8 mouse cellular contexts compared by ENCODE assay signal in genomic region chr4:134466381-134467262, GRCm38 (mm10). TPM values are rescaled to one million over a fixed set of nuclear protein-coding genes. Genes with fewer than 3 reads are reported as not detected.
A peak's percentile ranks its signal among the peaks of the same experiment; 100 is the strongest.
DNase-seq lines count a peak whose midpoint lies in the region; ATAC-seq and TF ChIP-seq lines count a peak whose summit lies in the region.
"Had no signal": no experiment of that assay in that cellular context is flagged by ENCODE, and none has a peak within 500 bp of the region (broad histone marks: within the 10 kb centered on the region; RNA-seq: fewer than 3 reads in every experiment).

No protein-coding gene starts in this region.

- H3K9me3 ChIP-seq in lung, embryonic 14.5 days (ENCODE audit: low read depth, low read length): no peaks in the 10 kb centered on the region
- H3K9me3 ChIP-seq in forebrain, embryonic 12.5 days: no peaks in the 10 kb centered on the region
- H3K9me3 ChIP-seq in limb, embryonic 13.5 days: no peaks in the 10 kb centered on the region
- H3K9me3 ChIP-seq in stomach, embryonic 14.5 days (ENCODE audit: control insufficient read depth, low read depth, low read length): no peaks in the 10 kb centered on the region

- no peak for TF ChIP-seq CTCF in lung, embryonic 14.5 days (IDR thresholded peaks at IDR 0.05; ENCODE audit: low read depth)

- peak overlapping the region; percentile 64 for H3K9ac ChIP-seq in lung, embryonic 14.5 days
- no peak overlapping the region for H3K9ac ChIP-seq in forebrain, embryonic 12.5 days
- no peak overlapping the region for H3K9ac ChIP-seq in limb, embryonic 13.5 days
- no peak overlapping the region for H3K9ac ChIP-seq in stomach, embryonic 14.5 days (replicated peaks; ENCODE audit: low read depth, low read length)

- peaks cover 16% of the 10 kb centered on the region for H3K36me3 ChIP-seq in lung, embryonic 14.5 days (ENCODE audit: insufficient read depth)
- peaks cover 11% of the 10 kb centered on the region for H3K36me3 ChIP-seq in forebrain, embryonic 12.5 days (replicated peaks)
- peaks cover 9% of the 10 kb centered on the region for H3K36me3 ChIP-seq in limb, embryonic 13.5 days
- peaks cover 10% of the 10 kb centered on the region for H3K36me3 ChIP-seq in stomach, embryonic 14.5 days (ENCODE audit: control insufficient read depth, insufficient read depth, low read length)

- no peaks in the 10 kb centered on the region for H3K27me3 ChIP-seq in lung, embryonic 14.5 days (ENCODE audit: insufficient read depth, low read length)
- no peaks in the 10 kb centered on the region for H3K27me3 ChIP-seq in forebrain, embryonic 12.5 days
- no peaks in the 10 kb centered on the region for H3K27me3 ChIP-seq in limb, embryonic 13.5 days
- no peaks in the 10 kb centered on the region for H3K27me3 ChIP-seq in stomach, embryonic 14.5 days (ENCODE audit: control insufficient read depth, insufficient read depth, low read length)

- ATAC-seq in lung, embryonic 14.5 days (ENCODE audit: insufficient read depth): no peak
- no peak for ATAC-seq in forebrain, embryonic 12.5 days (ENCODE audit: low FRiP score)
- ATAC-seq in limb, embryonic 13.5 days (ENCODE audit: low FRiP score, low read depth): no peak
- no peak for ATAC-seq in stomach, embryonic 14.5 days (ENCODE audit: insufficient number of reproducible peaks, insufficient read depth, low FRiP score, low read depth)

- peak overlapping the region; percentile 96 for H3K4me2 ChIP-seq in lung, embryonic 14.5 days
- peak overlapping the region; percentile 82 for H3K4me2 ChIP-seq in forebrain, embryonic 12.5 days
- H3K4me2 ChIP-seq in limb, embryonic 13.5 days (replicated peaks): peak overlapping the region; percentile 96
- no peak overlapping the region for H3K4me2 ChIP-seq in stomach, embryonic 14.5 days (replicated peaks; ENCODE audit: low read depth, low read length)

- peak overlapping the region; percentile 92; the same call in 1 of the 2 replicates for H3K4me3 ChIP-seq in lung, embryonic 14.5 days (ENCODE audit: low read depth, low read length)
- peak overlapping the region; percentile 94 for H3K4me3 ChIP-seq in forebrain, embryonic 12.5 days (replicated peaks)
- no peak overlapping the region for H3K4me3 ChIP-seq in limb, embryonic 13.5 days
- peak overlapping the region; percentile 94; the same call in 1 of the 2 replicates for H3K4me3 ChIP-seq in stomach, embryonic 14.5 days (ENCODE audit: low read depth, low read length)

- H3K27ac ChIP-seq in lung, embryonic 14.5 days (ENCODE audit: low read depth): peak overlapping the region; percentile 66; the same call in 1 of the 2 replicates
- H3K27ac ChIP-seq in forebrain, embryonic 12.5 days: peak overlapping the region; percentile 99
- H3K27ac ChIP-seq in limb, embryonic 13.5 days: no peak overlapping the region
- H3K27ac ChIP-seq in stomach, embryonic 14.5 days (ENCODE audit: low read length): no peak overlapping the region

- 58% methylated on average over 11 of the region's 11 CpGs for WGBS in lung, embryonic 14.5 days
- 68% methylated on average over 11 of the region's 11 CpGs for WGBS in forebrain, embryonic 12.5 days
- 74% methylated on average over 11 of the region's 11 CpGs for WGBS in limb, embryonic 13.5 days
- WGBS in stomach, embryonic 14.5 days: 57% methylated on average over 11 of the region's 11 CpGs

- no peak for DNase-seq in lung, embryonic 14.5 days
- DNase-seq in lung, postnatal 25 days (ENCODE audit: low spot score): no peak
- no peak for DNase-seq in right cerebral cortex, postnatal 10 days (ENCODE audit: low spot score in 2 of 2)
- DNase-seq in spleen, postnatal 4 days (ENCODE audit: low spot score in 2 of 2): no peak
- DNase-seq: gastrocnemius, adult 2 months had no signal

- 0 out of 2 replicates have a peak, but pooled peaks cover 3% of the 10 kb centered on the region for H3K4me1 ChIP-seq in lung, embryonic 14.5 days (ENCODE audit: insufficient read depth)
- peaks cover 30% of the 10 kb centered on the region for H3K4me1 ChIP-seq in forebrain, embryonic 12.5 days
- peaks cover 20% of the 10 kb centered on the region for H3K4me1 ChIP-seq in limb, embryonic 13.5 days
- peaks cover 2% of the 10 kb centered on the region; the same call in 1 of the 2 replicates for H3K4me1 ChIP-seq in stomach, embryonic 14.5 days (ENCODE audit: control insufficient read depth, insufficient read depth, low read length)

RNA-seq across cellular contexts. Expression of gene Stmn1, which starts 1.5 kb away (rescaled TPM):
- 1,723 and 1,772 TPM in 2 replicates for polyA plus RNA-seq in lung, embryonic 14.5 days (2014; fragmentation: Nextera tagmentation; extraction: Ambion mirVana)
- polyA plus RNA-seq in forebrain, embryonic 12.5 days (2016; fragmentation: Nextera tagmentation; extraction: Ambion mirVana): 4,517 and 4,745 TPM in 2 replicates
- 1,889 and 1,921 TPM in 2 replicates for polyA plus RNA-seq in limb, embryonic 13.5 days (2015; fragmentation: Nextera tagmentation; extraction: Ambion mirVana)
- 1,523 and 1,653 TPM in 2 replicates for polyA plus RNA-seq in stomach, embryonic 14.5 days (2014; fragmentation: Nextera tagmentation; extraction: Ambion mirVana)

RNA-seq across cellular contexts. Expression of gene Paqr7, which starts 29.9 kb away (rescaled TPM):
- 1.1 TPM in 2 replicates for polyA plus RNA-seq in lung, embryonic 14.5 days (2014; fragmentation: Nextera tagmentation; extraction: Ambion mirVana)
- 3.8 and 4.9 TPM in 2 replicates for polyA plus RNA-seq in forebrain, embryonic 12.5 days (2016; fragmentation: Nextera tagmentation; extraction: Ambion mirVana)
- 3.7 and 4.1 TPM in 2 replicates for polyA plus RNA-seq in limb, embryonic 13.5 days (2015; fragmentation: Nextera tagmentation; extraction: Ambion mirVana)
- polyA plus RNA-seq in stomach, embryonic 14.5 days (2014; fragmentation: Nextera tagmentation; extraction: Ambion mirVana): 2.2 and 2.3 TPM in 2 replicates

RNA-seq across cellular contexts. Expression of gene Aunip, which starts 44.2 kb away (rescaled TPM):
- polyA plus RNA-seq in lung, embryonic 14.5 days (2014; fragmentation: Nextera tagmentation; extraction: Ambion mirVana): 9.6 and 10.7 TPM in 2 replicates
- 14.1 and 15.4 TPM in 2 replicates for polyA plus RNA-seq in forebrain, embryonic 12.5 days (2016; fragmentation: Nextera tagmentation; extraction: Ambion mirVana)
- polyA plus RNA-seq in limb, embryonic 13.5 days (2015; fragmentation: Nextera tagmentation; extraction: Ambion mirVana): 10.6 and 10.8 TPM in 2 replicates
- polyA plus RNA-seq in stomach, embryonic 14.5 days (2014; fragmentation: Nextera tagmentation; extraction: Ambion mirVana): 4.6 and 5.4 TPM in 2 replicates

Comparison
In these comparisons a context has a peak if more than half of its experiments do, and no peak if none do; other contexts are left out.
1. H3K27ac ChIP-seq: peak in lung, embryonic 14.5 days (single experiment) and forebrain, embryonic 12.5 days (single experiment); none in limb, embryonic 13.5 days (single experiment) and stomach, embryonic 14.5 days (single experiment).